Mouse (Mus musculus) forebrain, embryonic 11.5 days (tissue): Measurements from ENCODE around the gene Fgfr1op2. TPM values are rescaled to one million over a fixed set of nuclear protein-coding genes. Genes with fewer than 3 reads are reported as not detected.
A peak's percentile ranks its signal among the peaks of the same experiment; 100 is the strongest.

Experiments
- ATAC-seq: fragments of 200-750 bp; cut with Nextera tagmentation; replicated peaks from 2 replicates; pipeline ENCODE4 v1.8.0; 2017; ENCODE audit warnings: moderate TSS enrichment; ENCODE audit not compliant: low FRiP score
- DNase-seq: peaks from one replicate; pipeline ENCODE4 v3.0.0-alpha.2; 2017; ENCODE audit warnings: low spot score
- H3K27ac ChIP-seq: fragments of 300-500 bp; sonication (generic); 2 replicates; pipeline ENCODE4 v1.5.1; 2014; ENCODE audit warnings: low read depth, low read length
- H3K27me3 ChIP-seq: fragments of 300-500 bp; sonication (generic); 2 replicates; pipeline ENCODE4 v1.6.1; 2014; ENCODE audit warnings: mild to moderate bottlenecking, low read length, mixed read lengths; ENCODE audit not compliant: control insufficient read depth, insufficient read depth
- H3K36me3 ChIP-seq: fragments of 300-500 bp; sonication (generic); 2 replicates; pipeline ENCODE4 v1.6.1; 2014; ENCODE audit warnings: mild to moderate bottlenecking, low read length, moderate library complexity, mixed read lengths; ENCODE audit not compliant: control insufficient read depth, insufficient read depth
- H3K4me1 ChIP-seq: fragments of 300-500 bp; sonication (generic); replicated peaks from 2 replicates; pipeline ENCODE4 v1.6.1; 2014; ENCODE audit warnings: low read length, mixed read lengths; ENCODE audit not compliant: control insufficient read depth, insufficient read depth
- H3K4me2 ChIP-seq: fragments of 300-500 bp; sonication (generic); 2 replicates; pipeline ENCODE4 v1.6.1; 2014; ENCODE audit warnings: low read depth, mild to moderate bottlenecking, low read length, moderate library complexity, mixed read lengths; ENCODE audit not compliant: severe bottlenecking
- H3K4me3 ChIP-seq: fragments of 300-500 bp; sonication (generic); 2 replicates; pipeline ENCODE4 v1.5.1; 2014; ENCODE audit warnings: low read depth, low read length
- H3K9ac ChIP-seq: fragments of 300-500 bp; sonication (generic); 2 replicates; pipeline ENCODE4 v1.6.1; 2014; ENCODE audit warnings: low read length
- H3K9me3 ChIP-seq: fragments of 300-500 bp; sonication (generic); 2 replicates; pipeline ENCODE4 v1.6.1; 2016; ENCODE audit warnings: low read length, mixed read lengths; ENCODE audit not compliant: control insufficient read depth
- WGBS: fragments of 180-500 bp; shearing (Covaris S2); extraction: QIAGEN DNeasy Blood & Tissue Kit; methylation state at CpG from one replicate; pipeline ENCODE4 v1.1.7; 2014; 5-methylcytosine and 5-hydroxymethylcytosine counted together
- polyA plus RNA-seq: library from polyadenylated mRNA; unstranded; fragments of >200 nt; fragmentation: Nextera tagmentation; extraction: Ambion mirVana; gene quantifications from 2 replicates; pipeline ENCODE4 v1.2.1, GENCODE M21; 2014

The Fgfr1op2 gene
- polyA plus RNA-seq, 1 experiment from 2014 or later, result 85.6 TPM

- peak overlapping the region; percentile 92 for H3K4me3 ChIP-seq
- H3K27ac ChIP-seq, result peak overlapping the region; percentile 68
- under 1% methylated on average over 22 of the region's 22 CpGs for WGBS
- DNase-seq (peak; percentile 80), ATAC-seq (peak; percentile 42; the same call in 1 of the 2 replicates)
- H3K36me3 ChIP-seq, result no peaks in the 10 kb centered on the region
- H3K4me2 ChIP-seq, result peak overlapping the region; percentile 77
- no peaks in the 10 kb centered on the region for H3K27me3 ChIP-seq
- no peaks in the 10 kb centered on the region for H3K9me3 ChIP-seq
- H3K9ac ChIP-seq, result peak overlapping the region; percentile 88
- H3K4me1 ChIP-seq, result no peaks in the 10 kb centered on the region; the same call in 1 of the 2 replicates
Observed at GRCm38 (mm10) chr6:146578111-146578531, 1.1 kb downstream of the Fgfr1op2 start.

DNA sequence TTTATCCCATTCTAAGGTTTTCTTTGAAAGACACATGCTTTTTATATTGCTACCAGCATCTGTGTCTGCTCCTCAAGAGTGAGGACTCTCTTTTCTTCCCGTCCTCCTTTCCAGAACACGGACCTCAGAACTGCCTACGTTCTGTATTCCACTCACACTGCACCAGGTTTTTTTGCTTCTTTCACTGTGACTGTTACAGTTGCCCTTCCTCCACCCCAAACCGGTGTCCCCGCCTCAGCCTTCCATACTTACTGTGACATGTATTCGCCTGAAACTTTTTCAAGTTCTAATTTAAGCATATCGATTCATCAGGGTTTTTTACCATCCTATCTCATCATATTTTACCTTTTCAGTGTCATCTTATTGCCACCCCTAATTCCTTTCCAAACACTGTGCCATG lies 1.6 kb downstream of the Fgfr1op2 start:
- Histone ChIP-seq H3K9ac (peak overlapping the region; percentile 88), H3K9me3 (no peaks in the 10 kb centered on the region), H3K36me3 (no peaks in the 10 kb centered on the region), H3K4me2 (peak overlapping the region; percentile 77), H3K4me1 (no peaks in the 10 kb centered on the region; the same call in 1 of the 2 replicates), H3K4me3 (peak overlapping the region; percentile 92), H3K27ac (no peak overlapping the region), H3K27me3 (no peaks in the 10 kb centered on the region)
- 19% methylated on average over 7 of the region's 7 CpGs for WGBS
- ATAC-seq (no peak), DNase-seq (no peak)

GRCm38 (mm10) chr6:146580381-146580926 lies 3.5 kb downstream of the Fgfr1op2 start:
- no peaks in the 10 kb centered on the region for H3K36me3 ChIP-seq
- H3K27me3 ChIP-seq, result no peaks in the 10 kb centered on the region
- ATAC-seq, result no peak
- 69% methylated on average over 2 of the region's 2 CpGs for WGBS
- no peak overlapping the region for H3K27ac ChIP-seq
- no peak overlapping the region for H3K4me2 ChIP-seq
- no peaks in the 10 kb centered on the region for H3K9me3 ChIP-seq
- DNase-seq, result no peak
- no peak overlapping the region for H3K4me3 ChIP-seq
- H3K9ac ChIP-seq, result no peak overlapping the region
- no peaks in the 10 kb centered on the region; the same call in 1 of the 2 replicates for H3K4me1 ChIP-seq

DNA sequence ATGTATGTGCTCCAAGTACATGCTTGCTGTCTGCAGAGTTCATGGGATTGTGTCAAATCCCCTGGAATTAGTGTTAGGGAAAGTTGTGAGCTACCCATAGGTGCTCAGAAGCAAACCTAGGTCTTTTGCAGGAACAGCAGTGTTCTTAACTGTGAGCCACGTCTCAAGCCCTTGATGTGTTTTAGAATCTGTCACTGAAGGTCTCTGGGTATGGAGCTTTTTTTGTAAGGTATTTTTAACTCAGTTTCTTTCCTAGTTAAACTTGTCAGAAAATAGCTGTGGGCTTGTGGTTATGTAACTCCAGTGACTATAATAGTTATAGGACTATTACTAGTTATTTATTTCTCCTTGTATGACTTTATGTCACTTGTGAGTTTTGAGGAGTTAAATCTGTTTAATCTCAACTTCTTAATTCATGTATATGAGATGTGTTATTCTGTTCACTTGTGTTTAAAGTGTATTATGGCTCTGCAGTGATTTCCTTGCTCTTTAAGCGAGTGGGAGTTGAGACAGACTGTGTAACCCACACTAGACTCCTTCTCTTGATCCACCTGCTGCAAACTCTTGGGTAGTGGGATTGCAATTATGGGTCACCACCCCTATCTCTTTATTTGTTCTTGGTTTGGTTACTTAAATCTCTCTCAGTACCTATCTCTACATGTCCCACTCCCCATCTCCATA lies 6.5 kb downstream of the Fgfr1op2 start:
- Histone ChIP-seq H3K9me3 (no peaks in the 10 kb centered on the region), H3K4me3 (no peak overlapping the region), H3K36me3 (peaks cover 5% of the 10 kb centered on the region; the same call in 1 of the 2 replicates), H3K4me2 (no peak overlapping the region), H3K9ac (no peak overlapping the region), H3K4me1 (no peaks in the 10 kb centered on the region), H3K27me3 (no peaks in the 10 kb centered on the region), H3K27ac (no peak overlapping the region)
- ATAC-seq (no peak), DNase-seq (no peak)
- WGBS, result 82% methylated on average over 2 of the region's 2 CpGs

DNA sequence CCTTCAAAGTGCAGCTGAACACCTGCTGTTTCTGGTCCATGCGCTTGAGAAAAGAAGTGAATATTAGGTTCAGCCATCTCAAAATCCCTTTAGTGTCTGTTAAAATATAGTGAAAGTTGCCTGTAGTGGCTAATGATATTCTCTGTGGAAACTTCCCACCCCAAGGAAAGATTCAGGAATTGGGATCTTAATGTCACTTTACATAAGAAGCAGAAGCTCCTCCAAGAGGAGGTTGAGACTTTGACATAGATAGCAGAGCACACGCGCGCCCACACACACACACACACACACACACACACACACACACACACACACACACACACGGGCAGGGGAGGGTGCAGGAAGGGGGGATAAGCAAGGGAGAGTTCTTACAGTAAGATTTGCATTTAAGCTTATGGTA lies 8.1 kb downstream of the Fgfr1op2 start:
- DNase-seq, result no peak
- no peak for ATAC-seq
- H3K9me3 ChIP-seq, result no peaks in the 10 kb centered on the region
- H3K27me3 ChIP-seq, result no peaks in the 10 kb centered on the region
- H3K36me3 ChIP-seq, result peaks cover 5% of the 10 kb centered on the region; the same call in 1 of the 2 replicates
- H3K27ac ChIP-seq, result no peak overlapping the region
- no peak overlapping the region for H3K4me3 ChIP-seq
- H3K9ac ChIP-seq, result no peak overlapping the region
- WGBS, result 93% methylated on average over 5 of the region's 5 CpGs
- no peaks in the 10 kb centered on the region for H3K4me1 ChIP-seq
- no peak overlapping the region for H3K4me2 ChIP-seq

DNA sequence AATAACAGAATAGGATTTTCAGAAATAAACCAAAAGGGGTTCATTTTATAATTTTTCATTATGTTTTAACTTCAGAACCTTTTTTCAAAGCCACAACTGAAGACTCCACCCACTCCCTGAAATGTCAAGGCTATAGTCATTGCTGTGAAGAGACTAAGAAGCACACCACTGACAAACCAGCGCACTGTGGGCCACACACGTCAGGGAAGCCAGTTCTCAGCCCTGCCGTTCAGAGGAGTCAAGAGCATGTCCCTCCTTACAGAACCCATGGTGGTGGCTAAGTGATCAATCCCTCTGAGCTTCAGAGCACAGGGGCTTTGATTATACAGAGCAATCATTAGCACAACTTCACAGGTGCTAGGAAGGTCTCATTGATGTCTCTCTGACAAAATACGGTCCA lies 25.6 kb downstream of the Fgfr1op2 start:
- no peaks in the 10 kb centered on the region for H3K9me3 ChIP-seq
- peaks cover 4% of the 10 kb centered on the region; the same call in 1 of the 2 replicates for H3K36me3 ChIP-seq
- H3K27ac ChIP-seq, result no peak overlapping the region
- no peaks in the 10 kb centered on the region for H3K4me1 ChIP-seq
- H3K9ac ChIP-seq, result no peak overlapping the region
- H3K4me3 ChIP-seq, result no peak overlapping the region
- WGBS, result 94% methylated on average over 4 of the region's 4 CpGs
- ATAC-seq, result no peak
- H3K4me2 ChIP-seq, result no peak overlapping the region
- no peak for DNase-seq
- no peaks in the 10 kb centered on the region for H3K27me3 ChIP-seq

GRCm38 (mm10) chr6:146603651-146604050 lies 26.6 kb downstream of the Fgfr1op2 start:
- DNase-seq, result no peak
- H3K4me3 ChIP-seq, result no peak overlapping the region
- ATAC-seq, result no peak
- H3K27me3 ChIP-seq, result no peaks in the 10 kb centered on the region
- H3K9me3 ChIP-seq, result no peaks in the 10 kb centered on the region
- H3K4me1 ChIP-seq, result no peaks in the 10 kb centered on the region
- peaks cover 4% of the 10 kb centered on the region; the same call in 1 of the 2 replicates for H3K36me3 ChIP-seq
- no peak overlapping the region for H3K4me2 ChIP-seq
- 90% methylated on average over 10 of the region's 10 CpGs for WGBS
- H3K27ac ChIP-seq, result no peak overlapping the region
- H3K9ac ChIP-seq, result no peak overlapping the region

- WGBS, result 89% methylated on average over 6 of the region's 6 CpGs
- Histone ChIP-seq H3K36me3 (no peaks in the 10 kb centered on the region; the same call in 1 of the 2 replicates), H3K9ac (no peak overlapping the region), H3K4me1 (no peaks in the 10 kb centered on the region), H3K27ac (no peak overlapping the region), H3K9me3 (no peaks in the 10 kb centered on the region), H3K4me3 (no peak overlapping the region), H3K4me2 (no peak overlapping the region), H3K27me3 (no peaks in the 10 kb centered on the region)
- ATAC-seq (no peak), DNase-seq (no peak)
Observed at GRCm38 (mm10) chr6:146611385-146611784, 34.4 kb downstream of the Fgfr1op2 start.

DNA sequence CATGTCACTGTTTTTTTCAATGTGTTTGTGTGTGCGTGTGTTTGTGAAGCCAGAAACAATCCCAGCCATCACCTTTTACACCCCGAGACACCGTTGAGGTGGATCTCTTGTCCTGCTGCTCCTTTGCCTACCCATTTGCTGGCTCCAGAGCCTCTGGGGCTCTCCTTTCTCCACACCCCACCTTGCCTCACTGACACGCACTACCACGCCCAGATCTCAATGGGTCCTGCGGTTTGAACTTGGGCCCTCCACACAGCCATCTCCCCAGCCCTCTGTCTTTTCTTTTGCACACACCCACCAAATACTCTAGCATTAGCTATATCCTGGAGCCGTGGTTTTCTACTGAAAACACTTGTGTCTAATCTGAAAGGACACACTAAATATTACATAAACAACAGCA lies 34.9 kb downstream of the Fgfr1op2 start:
- Histone ChIP-seq H3K36me3 (no peaks in the 10 kb centered on the region; the same call in 1 of the 2 replicates), H3K4me3 (no peak overlapping the region), H3K4me2 (no peak overlapping the region), H3K4me1 (no peaks in the 10 kb centered on the region), H3K27ac (no peak overlapping the region), H3K9ac (no peak overlapping the region), H3K27me3 (no peaks in the 10 kb centered on the region), H3K9me3 (no peaks in the 10 kb centered on the region)
- ATAC-seq (no peak), DNase-seq (no peak)
- 90% methylated on average over 7 of the region's 7 CpGs for WGBS
